Mouse (Mus musculus): ENCODE data around the gene Krtap19-5.

GRCm38 (mm10) chr16:88864887-88865407, 31.3 kb downstream of the Krtap19-5 start:
- TF ChIP-seq POLR2A (IDR thresholded peaks at IDR 0.05; ENCODE audit: borderline replicate concordance, control insufficient read depth, low read depth, low read length) (no peak), CTCF (IDR thresholded peaks at IDR 0.05; ENCODE audit: control insufficient read depth, insufficient read depth, low read length) (no peak)
